Mouse (Mus musculus) CH12.LX (cell line): ENCODE data around the gene Cog1. TPM values are rescaled to one million over a fixed set of nuclear protein-coding genes. Genes with fewer than 3 reads are reported as not detected.

ENCODE experiments used
- DNase-seq: peaks from one replicate; pipeline ENCODE4 v3.0.0-alpha.2; 2013; ENCODE audit errors: extremely low read depth
- H3K27ac ChIP-seq: 2 replicates; pipeline ENCODE4 v1.5.1; 2012; ENCODE audit warnings: low read depth, mild to moderate bottlenecking, control low read depth, moderate library complexity; ENCODE audit not compliant: insufficient read depth
- H3K27me3 ChIP-seq: replicated peaks from 2 replicates; pipeline ENCODE3; 2012; ENCODE audit warnings: inconsistent platforms
- H3K36me3 ChIP-seq, 2 experiments: replicated peaks in 1 of 2; 2 replicates each; pipeline versions ENCODE3 to v1.6.1; 2012; ENCODE audit warnings: inconsistent platforms in 1 of 2, low read length in 1 of 2, mild to moderate bottlenecking in 1 of 2, mixed read lengths in 1 of 2, moderate library complexity in 1 of 2; ENCODE audit not compliant: control insufficient read depth in 1 of 2, insufficient read depth in 1 of 2
- H3K4me1 ChIP-seq, 2 experiments: 2 replicates each; pipeline ENCODE4 v1.6.1; 2012; ENCODE audit warnings: inconsistent platforms in 1 of 2, moderate library complexity in 1 of 2; ENCODE audit not compliant: insufficient read depth in 2 of 2, control insufficient read depth in 1 of 2
- H3K4me2 ChIP-seq: 2 replicates; pipeline ENCODE4 v1.6.1; 2012; ENCODE audit warnings: low read depth, mild to moderate bottlenecking, control low read depth; ENCODE audit not compliant: poor library complexity, insufficient read depth, severe bottlenecking
- H3K4me3 ChIP-seq, 3 experiments: fragments of 150-350 bp in 1 of 3; sonication (generic) in 1 of 3; replicated peaks in 1 of 3; 2 replicates each; pipeline versions ENCODE3 to v1.5.1; 2011 to 2012; ENCODE audit warnings: low read depth in 2 of 3, low read length in 2 of 3, mild to moderate bottlenecking in 2 of 3, moderate library complexity in 2 of 3, control low read depth in 1 of 3, improper control_type of control experiment in 1 of 3, inconsistent platforms in 1 of 3, mixed read lengths in 1 of 3; ENCODE audit not compliant: poor library complexity in 1 of 3
- H3K79me2 ChIP-seq: replicated peaks from 2 replicates; pipeline ENCODE4 v1.6.1; 2012; ENCODE audit warnings: mild to moderate bottlenecking, moderate library complexity; ENCODE audit not compliant: control insufficient read depth, poor library complexity, insufficient read depth, severe bottlenecking; ENCODE audit errors: extremely low read depth
- H3K9ac ChIP-seq: 2 replicates; pipeline ENCODE4 v1.6.1; 2012; ENCODE audit warnings: low read depth, mild to moderate bottlenecking, control low read depth, moderate library complexity; ENCODE audit not compliant: insufficient read depth
- H3K9me3 ChIP-seq: replicated peaks from 2 replicates; pipeline ENCODE3; 2012; ENCODE audit warnings: low read length, inconsistent platforms, mixed read lengths
- CHD1 ChIP-seq: IDR thresholded peaks from 2 replicates; pipeline ENCODE4 v1.6.1; 2012; ENCODE audit warnings: low read depth, low read length, improper control_type of control experiment, inconsistent platforms
- CHD2 ChIP-seq: IDR thresholded peaks from 2 replicates; pipeline ENCODE4 v1.6.1; 2011; ENCODE audit warnings: low read length, improper control_type of control experiment
- ETS1 ChIP-seq: conservative IDR thresholded peaks from 2 replicates; pipeline ENCODE4 v1.6.1; 2012; ENCODE audit warnings: low read depth, mild to moderate bottlenecking, inconsistent platforms, low read length, improper control_type of control experiment, moderate library complexity
- GABPA ChIP-seq: IDR thresholded peaks from 2 replicates; pipeline ENCODE4 v1.6.1; 2012; ENCODE audit warnings: low read depth, low read length, improper control_type of control experiment, inconsistent platforms; ENCODE audit not compliant: insufficient replicate concordance
- HCFC1 ChIP-seq: IDR thresholded peaks from 2 replicates; pipeline ENCODE4 v1.6.1; 2012; ENCODE audit warnings: low read depth, mild to moderate bottlenecking, inconsistent platforms, low read length, improper control_type of control experiment
- JUN ChIP-seq: IDR thresholded peaks from 2 replicates; pipeline ENCODE4 v1.6.1; 2011; ENCODE audit warnings: low read depth, mild to moderate bottlenecking, low read length, improper control_type of control experiment, moderate library complexity; ENCODE audit not compliant: insufficient read depth
- JUND ChIP-seq: conservative IDR thresholded peaks from 2 replicates; pipeline ENCODE4 v1.6.1; 2011; ENCODE audit warnings: low read depth, low read length, improper control_type of control experiment
- MAFK ChIP-seq: IDR thresholded peaks from 2 replicates; pipeline ENCODE4 v1.6.1; 2011; ENCODE audit warnings: low read length, improper control_type of control experiment; ENCODE audit not compliant: insufficient replicate concordance
- MAZ ChIP-seq: IDR thresholded peaks from 2 replicates; pipeline ENCODE4 v1.6.1; 2012; ENCODE audit warnings: low read depth, mild to moderate bottlenecking, inconsistent platforms, low read length, improper control_type of control experiment, moderate library complexity
- MYC ChIP-seq: IDR thresholded peaks from 2 replicates; pipeline ENCODE4 v1.6.1; 2011; ENCODE audit warnings: low read depth, mild to moderate bottlenecking, improper control_type of control experiment, low read length
- NELFE ChIP-seq: IDR thresholded peaks from 2 replicates; pipeline ENCODE4 v1.6.1; 2011; ENCODE audit warnings: low read depth, low read length, improper control_type of control experiment
- PAX5 ChIP-seq: IDR thresholded peaks from 2 replicates; pipeline ENCODE4 v1.6.1; 2012; ENCODE audit warnings: low read length, inconsistent platforms, mixed read lengths
- POLR2AphosphoS2 ChIP-seq: IDR thresholded peaks from 2 replicates; pipeline ENCODE4 v1.6.1; 2011; ENCODE audit warnings: low read depth, low read length, improper control_type of control experiment
- RCOR1 ChIP-seq: conservative IDR thresholded peaks from 2 replicates; pipeline ENCODE4 v1.6.1; 2012; ENCODE audit warnings: low read depth, mild to moderate bottlenecking, inconsistent platforms, low read length, improper control_type of control experiment
- SIN3A ChIP-seq: IDR thresholded peaks from 2 replicates; pipeline ENCODE4 v1.6.1; 2012; ENCODE audit warnings: low read length, improper control_type of control experiment, inconsistent platforms
- SMC3 ChIP-seq: IDR thresholded peaks from 2 replicates; pipeline ENCODE4 v1.6.1; 2011; ENCODE audit warnings: low read depth, low read length, improper control_type of control experiment
- TBP ChIP-seq: conservative IDR thresholded peaks from 2 replicates; pipeline ENCODE4 v1.6.1; 2011; ENCODE audit warnings: low read depth, low read length, improper control_type of control experiment
- TCF12 ChIP-seq: IDR thresholded peaks from 2 replicates; pipeline ENCODE4 v1.6.1; 2014; ENCODE audit warnings: low read depth, mild to moderate bottlenecking, inconsistent platforms, low read length, improper control_type of control experiment
- UBTF ChIP-seq: IDR thresholded peaks from 2 replicates; pipeline ENCODE4 v1.6.1; 2012; ENCODE audit warnings: low read depth, mild to moderate bottlenecking, inconsistent platforms, low read length, improper control_type of control experiment, moderate library complexity
- USF1 ChIP-seq: IDR thresholded peaks from 2 replicates; pipeline ENCODE4 v1.6.1; 2014; ENCODE audit warnings: low read depth, mild to moderate bottlenecking, inconsistent platforms, low read length, improper control_type of control experiment
- ZMIZ1 ChIP-seq: IDR thresholded peaks from 2 replicates; pipeline ENCODE4 v1.6.1; 2012; ENCODE audit warnings: low read depth, mild to moderate bottlenecking, inconsistent platforms, low read length, improper control_type of control experiment
- dilution Hi-C: fragments of 300-500 bp; cut with MboI; formaldehyde crosslinking; loops from 2 replicates; pipeline ENCODE4 v1.14.3; 2020; ENCODE audit warnings: low sequenced_read_pairs; ENCODE audit not compliant: extremely low pct_unique_long_range_greater_than_20kb, extremely low pct_ligation_motif_present
- in situ Hi-C: fragments of 300-500 bp; cut with MboI; formaldehyde crosslinking; loops from 3 replicates; pipeline ENCODE4 v1.14.3; 2019; ENCODE audit warnings: low sequenced_read_pairs, low pct_ligation_motif_present, low pct_unique_long_range_greater_than_20kb, mixed read lengths
- polyA plus RNA-seq: library from polyadenylated mRNA; unstranded; fragments of >175 nt; gene quantifications from 2 replicates; pipeline ENCODE4 v1.2.1, GENCODE M21; 2012; ENCODE audit warnings: low read depth; ENCODE audit not compliant: insufficient read length
- total RNA-seq, 2 experiments: library from RNA; depleted of rRNA; stranded (reverse); fragments of 300-350 nt in 1 of 2; fragments of >200 nt in 1 of 2; gene quantifications; 2 replicates each; pipeline ENCODE4 v1.2.3; 2012 to 2014

Cog1 gene
- total and polyA plus RNA-seq, 3 experiments: 15.8 to 38.6 (median 28.2) TPM

GRCm38 (mm10) chr11:113666205-113666604, 17.2 kb downstream of the Cog1 start:
- dilution Hi-C loops: no loop called here
- TF ChIP-seq POLR2AphosphoS2: no peak
- TF ChIP-seq TCF12: no peak

DNA sequence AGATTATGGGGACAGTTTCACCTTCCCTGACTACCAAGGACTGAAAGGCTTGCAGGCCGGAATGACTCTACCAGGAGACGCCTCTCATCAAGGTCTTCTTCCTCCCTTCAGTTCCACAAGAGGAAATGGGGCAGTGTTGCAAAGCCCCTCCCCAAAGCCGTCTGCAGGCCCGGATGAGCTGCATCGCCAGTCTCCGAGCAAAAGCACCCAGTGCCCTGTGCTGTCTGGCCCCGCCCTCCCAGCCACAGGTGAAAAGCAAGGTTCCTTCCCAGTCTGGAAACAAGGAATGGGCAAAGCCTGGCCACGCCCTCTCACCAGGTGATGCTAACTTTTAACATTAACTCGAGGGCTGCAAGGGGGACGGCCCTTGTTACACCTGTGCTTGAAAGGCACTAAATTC, 17.7 kb downstream of the Cog1 start:
- Histone ChIP-seq H3K36me3 (peaks cover 64 to 85% of the 10 kb centered on the region in 2 experiments), H3K4me2 (no peak overlapping the region), H3K27ac (no peak overlapping the region), H3K79me2 (peaks cover 17% of the 10 kb centered on the region), H3K9me3 (no peaks in the 10 kb centered on the region), H3K4me1 (peaks cover 0 to 28% of the 10 kb centered on the region in 2 experiments; a peak in 2 of 4 replicates), H3K4me3 (no peak overlapping the region), H3K9ac (no peak overlapping the region), H3K27me3 (no peaks in the 10 kb centered on the region)
- no peak for DNase-seq
- TF ChIP-seq MYC (no peak), UBTF (no peak), RCOR1 (no peak), CHD1 (no peak), TBP (no peak), MAFK (no peak), PAX5 (no peak), ZMIZ1 (no peak), CHD2 (no peak), GABPA (no peak), ETS1 (no peak), MAZ (no peak), NELFE (no peak), JUND (no peak), TCF12 (no peak), SMC3 (no peak), HCFC1 (no peak), USF1 (no peak), JUN (no peak), SIN3A (no peak)
- dilution Hi-C loops: no loop called here
- in situ Hi-C loops: no loop called here

More at GRCm38 (mm10) chr11:113666205-113666604, 17.2 kb downstream of the Cog1 start:
- Histone ChIP-seq H3K4me3 (no peak overlapping the region), H3K9ac (no peak overlapping the region), H3K4me1 (peaks cover 0 to 28% of the 10 kb centered on the region in 2 experiments; a peak in 2 of 4 replicates), H3K27ac (no peak overlapping the region), H3K9me3 (no peaks in the 10 kb centered on the region), H3K27me3 (no peaks in the 10 kb centered on the region), H3K4me2 (no peak overlapping the region), H3K79me2 (peaks cover 17% of the 10 kb centered on the region), H3K36me3 (peaks cover 65 to 85% of the 10 kb centered on the region in 2 experiments)
- in situ Hi-C loops: no loop called here
- no peak for DNase-seq
